Mouse (Mus musculus): ENCODE measurements around the gene Gm5475. TPM values are rescaled to one million over a fixed set of nuclear protein-coding genes. Genes with fewer than 3 reads are reported as not detected.

Gene Gm5475
- total RNA-seq, 2 experiments from 2014 or later: not detected

DNA sequence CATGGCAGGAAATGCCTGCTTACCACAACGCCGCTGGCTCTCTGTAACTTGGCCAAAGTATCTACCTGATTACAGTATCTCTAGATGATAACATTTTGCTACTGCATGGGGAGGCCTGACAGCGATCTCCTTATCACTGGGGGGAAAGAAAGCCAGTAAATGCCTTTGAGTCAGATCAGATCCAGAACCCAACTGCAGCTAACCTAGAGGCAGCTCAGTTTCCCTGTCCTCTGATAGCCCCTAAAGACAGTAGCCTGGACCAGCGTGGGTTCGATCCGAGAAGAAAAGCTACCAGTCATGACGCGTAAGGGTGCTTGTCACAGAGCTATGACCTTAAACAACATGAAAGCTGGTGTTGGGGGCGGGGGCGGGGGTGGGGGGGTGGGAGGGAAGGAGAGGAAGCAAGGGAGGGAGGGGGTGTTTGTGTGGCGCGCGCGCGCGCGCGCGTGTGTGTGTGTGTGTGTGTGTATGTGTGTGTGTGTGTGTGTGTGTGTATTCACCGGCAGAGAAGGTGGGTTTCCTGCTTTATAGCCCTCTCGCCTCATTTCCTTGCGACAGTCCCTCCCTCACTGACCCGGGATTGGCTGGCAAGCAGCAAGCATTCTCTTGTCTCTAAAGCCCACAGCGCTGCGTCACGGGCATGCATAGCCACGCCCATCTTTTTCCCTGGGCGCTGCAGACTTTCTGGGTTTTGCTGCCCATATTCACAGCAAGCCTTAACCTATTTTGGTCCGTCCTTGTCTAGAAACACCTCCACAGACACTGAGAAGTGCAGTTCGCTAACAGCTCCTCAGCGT is 21.4 kb downstream of the Gm5475 start:
- ATAC-seq (replicated peaks; ENCODE audit: poor library complexity): peak; percentile 99

DNA sequence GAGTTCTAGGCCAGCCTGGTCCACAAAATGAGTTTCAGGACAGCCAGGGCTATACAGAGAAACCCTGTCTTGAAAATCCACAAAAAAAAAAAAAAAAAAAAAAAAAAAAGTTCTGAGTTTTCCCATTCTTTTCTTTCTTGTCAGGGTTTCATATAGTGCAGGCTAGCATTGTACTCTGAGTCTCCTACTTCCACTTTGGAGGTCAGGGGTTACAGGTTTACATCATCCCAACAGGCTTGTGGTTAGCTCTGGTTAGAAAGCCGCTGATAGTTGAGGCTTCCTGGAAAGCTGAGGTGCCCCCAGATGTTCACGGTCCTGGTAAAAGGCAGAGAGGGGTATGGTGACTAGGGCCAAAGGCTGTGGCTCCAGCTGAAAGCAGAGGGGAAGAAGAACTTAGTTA is 24.9 kb downstream of the Gm5475 start:
- ATAC-seq (replicated peaks; ENCODE audit: poor library complexity): peak; percentile 60

- ATAC-seq (replicated peaks; ENCODE audit: poor library complexity): no peak
Observed at GRCm38 (mm10) chr15:100448572-100448971, 26.6 kb downstream of the Gm5475 start.

- ATAC-seq (replicated peaks; ENCODE audit: poor library complexity): peak; percentile 44; the same call in 1 of the 2 replicates
Observed at GRCm38 (mm10) chr15:100449495-100449894, 27.5 kb downstream of the Gm5475 start.

GRCm38 (mm10) chr15:100451245-100451644 is 29.3 kb downstream of the Gm5475 start:
- no peak for ATAC-seq (replicated peaks; ENCODE audit: poor library complexity)

GRCm38 (mm10) chr15:100452486-100452885 is 30.5 kb downstream of the Gm5475 start:
- ATAC-seq (replicated peaks; ENCODE audit: poor library complexity): no peak

- ATAC-seq (replicated peaks; ENCODE audit: poor library complexity): no peak
Observed at GRCm38 (mm10) chr15:100456356-100456991, 34.5 kb downstream of the Gm5475 start.

GRCm38 (mm10) chr15:100457340-100457739 is 35.4 kb downstream of the Gm5475 start:
- peak; percentile 78 for ATAC-seq (replicated peaks; ENCODE audit: poor library complexity)

DNA sequence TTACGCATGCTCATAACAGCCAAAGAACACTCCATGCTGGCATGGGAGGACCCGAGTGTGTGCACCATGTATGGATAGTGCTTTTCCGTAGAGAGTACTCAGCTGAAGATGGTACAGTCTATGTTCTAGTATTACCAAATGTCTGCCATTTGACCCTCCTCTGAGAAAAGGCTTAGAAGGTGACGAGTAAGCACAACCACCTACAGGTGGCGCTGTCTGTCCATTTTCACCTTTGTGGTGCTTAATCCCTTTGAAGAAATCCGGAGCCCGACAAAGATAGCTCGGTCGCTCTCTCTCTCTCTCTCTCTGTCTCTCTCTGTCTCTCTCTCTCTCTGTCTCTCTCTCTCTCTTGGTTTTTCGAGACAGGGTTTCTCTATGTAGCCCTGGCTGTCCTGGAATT is 36.1 kb downstream of the Gm5475 start:
- ATAC-seq (replicated peaks; ENCODE audit: poor library complexity): peak; percentile 69

GRCm38 (mm10) chr15:100460942-100461341 is 39.0 kb downstream of the Gm5475 start:
- ATAC-seq (replicated peaks; ENCODE audit: poor library complexity): peak; percentile 76

DNA sequence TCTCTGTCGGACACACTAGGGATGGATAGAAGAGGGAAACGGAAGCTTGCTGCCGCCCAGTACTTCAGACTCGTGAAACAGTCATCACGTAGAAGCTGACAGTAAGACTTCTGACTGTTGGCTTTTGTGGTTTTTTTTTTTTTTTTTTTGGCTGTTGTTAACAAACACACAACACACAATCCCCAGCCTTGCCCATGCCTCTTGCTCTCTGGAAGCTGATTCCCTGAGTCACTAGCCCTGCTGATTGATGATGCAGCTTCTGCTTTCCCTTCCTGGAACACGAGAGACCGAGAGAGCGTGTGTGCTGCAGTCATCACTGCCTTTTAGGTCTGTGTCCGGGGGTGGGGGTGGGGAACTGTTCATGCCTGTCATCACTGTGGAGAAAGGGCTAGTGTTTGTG is 39.7 kb downstream of the Gm5475 start:
- ATAC-seq (replicated peaks; ENCODE audit: poor library complexity): peak; percentile 32

- no peak for ATAC-seq (replicated peaks; ENCODE audit: poor library complexity)
Observed at GRCm38 (mm10) chr15:100462086-100462485, 40.1 kb downstream of the Gm5475 start.

DNA sequence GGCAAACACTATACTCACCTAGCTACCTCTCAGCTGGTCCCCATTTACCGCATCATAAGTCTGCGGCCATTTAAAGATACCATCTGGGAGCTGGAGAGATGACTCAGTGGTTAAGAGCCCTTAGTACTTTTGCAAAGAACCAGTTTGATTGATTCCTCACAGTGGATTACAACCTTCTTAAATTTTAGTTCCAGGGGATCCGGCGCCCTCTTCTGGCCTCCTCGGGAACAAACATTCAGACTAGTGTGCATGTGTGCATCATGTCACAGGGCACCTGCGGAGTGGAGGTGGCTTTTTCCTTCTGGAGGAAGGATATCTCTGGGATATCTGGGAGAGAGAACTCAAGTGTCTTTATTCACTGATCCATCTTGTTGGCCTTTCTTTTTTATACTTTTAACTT is 41.8 kb downstream of the Gm5475 start:
- peak; percentile 56 for ATAC-seq (replicated peaks; ENCODE audit: poor library complexity)

GRCm38 (mm10) chr15:100465432-100465831 is 43.5 kb downstream of the Gm5475 start:
- ATAC-seq (replicated peaks; ENCODE audit: poor library complexity): no peak

GRCm38 (mm10) chr15:100467738-100468137 is 45.8 kb downstream of the Gm5475 start:
- no peak for ATAC-seq (replicated peaks; ENCODE audit: poor library complexity)

GRCm38 (mm10) chr15:100468295-100469188 is 46.6 kb downstream of the Gm5475 start, which contains the start of gene Letmd1:
TSS of gene Letmd1 (plus strand) at chr15:100469023.
- ATAC-seq (replicated peaks; ENCODE audit: poor library complexity): peak; percentile 93

DNA sequence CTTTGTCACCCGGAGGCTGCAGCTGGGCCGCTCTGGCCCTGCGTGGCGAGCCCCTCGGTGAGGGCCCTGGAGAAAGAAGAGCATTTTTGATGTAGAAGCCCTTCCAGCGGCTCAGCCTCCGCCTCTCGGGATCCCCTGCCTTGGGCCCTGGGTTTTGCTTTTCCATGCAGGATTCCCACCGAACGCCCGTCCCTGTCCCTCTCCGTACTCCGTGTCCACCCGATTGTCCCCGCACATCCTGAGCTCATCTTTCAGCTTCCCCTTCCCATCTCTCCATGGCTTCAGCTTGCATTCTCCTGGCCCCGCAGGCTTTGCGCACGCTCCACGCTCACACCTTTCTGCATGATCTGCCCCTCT is 47.2 kb downstream of the Gm5475 start:
- peak; percentile 7; the same call in 1 of the 2 replicates for ATAC-seq (replicated peaks; ENCODE audit: poor library complexity)

DNA sequence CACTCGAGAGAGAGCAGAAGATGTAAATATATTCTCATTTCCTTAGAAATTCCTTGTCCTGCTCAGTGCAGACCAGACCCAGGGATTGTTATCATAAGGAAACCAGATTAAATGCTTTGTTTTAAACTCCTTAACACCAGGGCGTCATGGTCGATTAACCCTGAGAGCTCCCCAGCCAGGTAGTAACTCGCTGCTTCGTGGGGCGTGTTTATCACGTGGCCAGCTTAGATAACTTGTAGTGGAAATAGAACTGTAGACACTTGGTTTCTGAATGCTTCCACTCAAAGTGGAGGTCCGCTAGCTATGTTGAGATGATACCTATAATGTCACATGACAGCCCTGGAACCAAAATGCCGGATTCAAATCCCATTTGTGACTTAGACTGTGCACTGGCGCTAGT is 48.1 kb downstream of the Gm5475 start:
- ATAC-seq (replicated peaks; ENCODE audit: poor library complexity): no peak

DNA sequence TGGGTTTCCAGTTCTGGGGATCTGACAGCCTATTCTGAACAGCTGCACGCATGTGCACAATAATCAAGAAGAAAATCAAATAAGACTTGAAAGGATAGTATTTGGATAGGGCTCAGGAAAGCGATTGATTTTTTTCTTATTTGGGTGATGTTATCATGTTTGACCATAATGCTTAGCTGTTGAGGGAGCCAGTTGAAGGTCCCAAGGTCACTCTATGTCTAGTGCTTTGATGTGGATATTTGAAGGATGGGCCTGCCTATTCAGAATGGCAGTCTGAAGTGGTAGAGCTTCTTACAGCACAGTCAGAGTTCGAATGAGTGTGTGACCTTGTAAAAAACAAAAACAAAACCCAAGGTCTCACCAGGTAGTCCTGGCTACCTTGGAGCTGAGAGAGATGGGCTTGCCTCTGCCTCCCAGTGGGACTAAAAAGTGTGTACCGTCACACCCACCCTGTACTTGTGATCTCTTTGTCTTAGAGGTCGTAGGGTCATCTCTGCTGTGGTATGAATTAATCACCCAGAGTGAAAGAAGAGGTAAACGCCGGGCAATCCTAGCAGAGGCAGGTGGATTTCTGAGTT is 52.1 kb downstream of the Gm5475 start:
- ATAC-seq (replicated peaks; ENCODE audit: poor library complexity): no peak
